Mouse (Mus musculus) embryonic fibroblast, embryonic 13.5 days (primary cell): ENCODE data around the gene Rps23.

Source experiments
- CTCF ChIP-seq: IDR thresholded peaks from 2 replicates; pipeline ENCODE4 v1.5.1; 2011; ENCODE audit warnings: mild to moderate bottlenecking, control low read depth, low read length, moderate library complexity, borderline replicate concordance; ENCODE audit not compliant: insufficient read depth
- POLR2A ChIP-seq: IDR thresholded peaks from 2 replicates; pipeline ENCODE4 v1.6.1; 2011; ENCODE audit warnings: low read depth, mild to moderate bottlenecking, control low read depth, low read length, moderate library complexity

DNA sequence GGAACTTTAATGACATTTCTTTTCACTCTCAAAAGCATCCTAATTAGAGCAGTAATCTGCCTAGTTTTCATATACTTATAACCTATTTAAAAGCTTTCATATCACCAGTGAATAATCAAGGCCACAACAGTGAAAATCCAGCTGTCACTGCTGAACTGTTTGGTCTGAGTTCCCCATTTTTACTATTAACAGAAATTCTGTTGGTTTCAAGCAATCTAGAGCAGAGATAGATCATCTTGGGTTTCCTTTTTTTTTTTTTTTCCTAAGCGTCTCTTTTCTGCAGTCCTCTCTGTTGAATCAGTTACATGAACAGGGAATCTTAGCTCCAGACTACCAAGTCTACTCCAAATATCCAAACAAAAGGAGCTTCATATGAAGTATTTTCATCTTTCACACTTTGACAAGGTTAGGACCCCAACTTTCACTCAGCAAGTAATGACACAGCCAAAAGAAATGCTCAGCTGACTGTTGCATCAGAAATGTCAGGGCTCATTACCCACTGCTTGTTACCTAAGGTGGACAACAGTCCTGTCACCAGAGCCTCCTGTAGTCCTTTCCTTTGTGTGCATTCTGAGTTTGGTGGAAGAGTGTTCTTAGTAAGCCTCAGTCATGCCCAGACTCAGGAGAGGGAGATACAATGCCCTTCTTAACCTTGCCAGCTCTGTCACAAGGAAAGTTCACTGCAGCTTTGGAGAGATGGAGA lies 40.9 kb upstream of the Rps23 start:
- TF ChIP-seq POLR2A (no peak), CTCF (no peak)
